ENCODE assay signal across 8 mouse cellular contexts in genomic region chr16:13366802-13367465, GRCm38 (mm10).
A peak's percentile ranks its signal among the peaks of the same experiment; 100 is the strongest.
DNase-seq lines count a peak whose midpoint lies in the region; ATAC-seq and TF ChIP-seq lines count a peak whose summit lies in the region.

No protein-coding gene starts in this region.

- no peaks in the 10 kb centered on the region for H3K4me1 ChIP-seq in intestine, postnatal 0 days (replicated peaks; ENCODE audit: control insufficient read depth, insufficient read depth, low read length)
- H3K4me1 ChIP-seq in midbrain, embryonic 15.5 days = peaks cover 20% of the 10 kb centered on the region
- H3K4me1 ChIP-seq in liver, postnatal 0 days (ENCODE audit: insufficient read depth) = peaks cover 2% of the 10 kb centered on the region; the same call in 1 of the 2 replicates

- ATAC-seq in intestine, postnatal 0 days = 0 out of 2 replicates have a peak, but pooled peaks have one; percentile 21
- ATAC-seq in midbrain, embryonic 15.5 days (replicated peaks) = peak; percentile 84
- no peak for ATAC-seq in liver, postnatal 0 days

- peak; percentile 22 for DNase-seq in adrenal gland, postnatal 10 days
- no peak for DNase-seq in adrenal gland, adult 8-10 months
- peak; percentile 81 for DNase-seq in right cerebral cortex, adult 18-20 months
- no peak for DNase-seq in right cerebral cortex, postnatal 14 days
- no peak for DNase-seq in liver, postnatal 0 days
- no peak for DNase-seq in cerebellum, postnatal 25 days

- H3K27me3 ChIP-seq in intestine, postnatal 0 days (replicated peaks; ENCODE audit: control insufficient read depth, insufficient read depth, low read length) = no peaks in the 10 kb centered on the region
- no peaks in the 10 kb centered on the region for H3K27me3 ChIP-seq in midbrain, embryonic 15.5 days (replicated peaks)
- H3K27me3 ChIP-seq in liver, postnatal 0 days (ENCODE audit: insufficient read depth, low read length) = no peaks in the 10 kb centered on the region

- TF ChIP-seq EP300 in liver, postnatal 0 days (IDR thresholded peaks at IDR 0.05; ENCODE audit: low read depth) = no peak

- H3K4me3 ChIP-seq in intestine, postnatal 0 days (ENCODE audit: low read depth, low read length) = no peak overlapping the region
- H3K4me3 ChIP-seq in midbrain, embryonic 15.5 days = no peak overlapping the region
- no peak overlapping the region for H3K4me3 ChIP-seq in liver, postnatal 0 days (ENCODE audit: low read depth, low read length)

- no peaks in the 10 kb centered on the region for H3K9me3 ChIP-seq in intestine, postnatal 0 days (ENCODE audit: control insufficient read depth)
- no peaks in the 10 kb centered on the region for H3K9me3 ChIP-seq in midbrain, embryonic 15.5 days
- H3K9me3 ChIP-seq in liver, postnatal 0 days (ENCODE audit: low read length) = no peaks in the 10 kb centered on the region

- TF ChIP-seq CTCF in intestine, postnatal 0 days (IDR thresholded peaks at IDR 0.05; ENCODE audit: low read depth) = 0 out of 2 replicates have a peak, but pooled peaks have one; percentile 2
- TF ChIP-seq CTCF in liver, postnatal 0 days (IDR thresholded peaks at IDR 0.05; ENCODE audit: low read depth) = no peak

- 28% methylated on average over 4 of the region's 4 CpGs for WGBS in intestine, postnatal 0 days
- WGBS in midbrain, embryonic 15.5 days = 12% methylated on average over 4 of the region's 4 CpGs
- WGBS in liver, postnatal 0 days (ENCODE audit: insufficient replicate concordance) = 50% methylated on average over 4 of the region's 4 CpGs

- no peak overlapping the region for H3K27ac ChIP-seq in intestine, postnatal 0 days (ENCODE audit: low read depth, low read length)
- peak overlapping the region; percentile 77 for H3K27ac ChIP-seq in midbrain, embryonic 15.5 days
- H3K27ac ChIP-seq in liver, postnatal 0 days (ENCODE audit: low read depth) = no peak overlapping the region

- H3K4me2 ChIP-seq in intestine, postnatal 0 days (replicated peaks; ENCODE audit: low read depth) = no peak overlapping the region
- peak overlapping the region; percentile 28 for H3K4me2 ChIP-seq in midbrain, embryonic 15.5 days
- H3K4me2 ChIP-seq in liver, postnatal 0 days (ENCODE audit: low read depth, low read length) = no peak overlapping the region

- H3K9ac ChIP-seq in intestine, postnatal 0 days (ENCODE audit: low read depth, low read length) = no peak overlapping the region
- H3K9ac ChIP-seq in midbrain, embryonic 15.5 days = no peak overlapping the region
- H3K9ac ChIP-seq in liver, postnatal 0 days (replicated peaks) = no peak overlapping the region

- no peaks in the 10 kb centered on the region; the same call in 1 of the 2 replicates for H3K36me3 ChIP-seq in intestine, postnatal 0 days (ENCODE audit: control insufficient read depth, insufficient read depth)
- H3K36me3 ChIP-seq in midbrain, embryonic 15.5 days (replicated peaks) = no peaks in the 10 kb centered on the region
- no peaks in the 10 kb centered on the region for H3K36me3 ChIP-seq in liver, postnatal 0 days (replicated peaks; ENCODE audit: insufficient read depth, low read length)

Comparison
In these comparisons a context has a peak if more than half of its experiments do, and no peak if none do; other contexts are left out.
1. DNase-seq: peak in adrenal gland, postnatal 10 days (single experiment) and right cerebral cortex, adult 18-20 months (single experiment); none in adrenal gland, adult 8-10 months (single experiment), right cerebral cortex, postnatal 14 days (single experiment), liver, postnatal 0 days (single experiment) and cerebellum, postnatal 25 days (0 of 2).